Mouse (Mus musculus): Measurements from ENCODE around the gene Kif27.

Gene Kif27

GRCm38 (mm10) chr13:58364353-58365175 lies 5.6 kb upstream of the Kif27 start:
- DNase-seq: no peak

- DNase-seq: no peak
Observed at GRCm38 (mm10) chr13:58359304-58359653, 357 bp upstream of the Kif27 start.

- no peak for DNase-seq
Observed at GRCm38 (mm10) chr13:58352996-58353395, 5.9 kb downstream of the Kif27 start.

- no peak for DNase-seq
Observed at GRCm38 (mm10) chr13:58350606-58351005, 8.3 kb downstream of the Kif27 start.

GRCm38 (mm10) chr13:58344505-58344904 lies 14.4 kb downstream of the Kif27 start:
- DNase-seq: no peak

GRCm38 (mm10) chr13:58337456-58337855 lies 21.5 kb downstream of the Kif27 start:
- DNase-seq: no peak

GRCm38 (mm10) chr13:58334116-58334515 lies 24.8 kb downstream of the Kif27 start:
- DNase-seq: no peak

GRCm38 (mm10) chr13:58317768-58318167 lies 41.2 kb downstream of the Kif27 start:
- DNase-seq: no peak

- no peak for DNase-seq
Observed at GRCm38 (mm10) chr13:58314991-58315390, 43.9 kb downstream of the Kif27 start.

- DNase-seq: no peak
Observed at GRCm38 (mm10) chr13:58313758-58314157, 45.2 kb downstream of the Kif27 start.

GRCm38 (mm10) chr13:58311351-58311750 lies 47.6 kb downstream of the Kif27 start:
- no peak for DNase-seq

- DNase-seq: no peak
Observed at GRCm38 (mm10) chr13:58309499-58309898, 49.4 kb downstream of the Kif27 start.

- DNase-seq: no peak
Observed at GRCm38 (mm10) chr13:58307453-58307852, 51.5 kb downstream of the Kif27 start.

GRCm38 (mm10) chr13:58305230-58305629 lies 53.7 kb downstream of the Kif27 start:
- no peak for DNase-seq

GRCm38 (mm10) chr13:58302421-58303145 lies 56.3 kb downstream of the Kif27 start:
- no peak for DNase-seq

- no peak for DNase-seq
Observed at GRCm38 (mm10) chr13:58301961-58302360, 57.0 kb downstream of the Kif27 start.

GRCm38 (mm10) chr13:58298756-58299155 lies 60.2 kb downstream of the Kif27 start:
- no peak for DNase-seq

- DNase-seq: no peak
Observed at GRCm38 (mm10) chr13:58295582-58295981, 63.3 kb downstream of the Kif27 start.

- DNase-seq: no peak
Observed at GRCm38 (mm10) chr13:58292811-58293210, 66.1 kb downstream of the Kif27 start.

GRCm38 (mm10) chr13:58289308-58289707 lies 69.6 kb downstream of the Kif27 start:
- DNase-seq: no peak

GRCm38 (mm10) chr13:58287822-58288221 lies 71.1 kb downstream of the Kif27 start:
- DNase-seq: peak; percentile 27 to 30

- DNase-seq: no peak
Observed at GRCm38 (mm10) chr13:58283466-58283865, 75.5 kb downstream of the Kif27 start.

- no peak for DNase-seq
Observed at GRCm38 (mm10) chr13:58281936-58282335, 77.0 kb downstream of the Kif27 start.

- no peak for DNase-seq
Observed at GRCm38 (mm10) chr13:58280528-58280927, 78.4 kb downstream of the Kif27 start.
